Mouse (Mus musculus) ovary, postnatal 36 days (tissue): ENCODE measurements at regions not wholly inside any gene's neighbourhood (a gene's known extent, or its start where the extent isn't known, plus 50 kb on each side); places are given as distances from the start of the nearest gene placed in this dataset.

Experiments used
- DNase-seq: peaks from one replicate; pipeline ENCODE4 v3.0.0; 2022; ENCODE audit warnings: low spot score, mixed read lengths

- DNase-seq = no peak
Observed at GRCm38 (mm10) chr13:110897621-110898020, 357.2 kb upstream of the Actbl2 start.

GRCm38 (mm10) chr13:110902994-110903644 lies 351.7 kb upstream of the Actbl2 start:
- peak; percentile 58 for DNase-seq

- DNase-seq = no peak
Observed at GRCm38 (mm10) chr13:110907319-110907955, 347.4 kb upstream of the Actbl2 start.

- DNase-seq = no peak
Observed at GRCm38 (mm10) chr13:110911866-110912265, 342.9 kb upstream of the Actbl2 start.

- DNase-seq = no peak
Observed at GRCm38 (mm10) chr13:110913177-110913576, 341.6 kb upstream of the Actbl2 start.

- DNase-seq = no peak
Observed at GRCm38 (mm10) chr13:110913687-110914086, 341.1 kb upstream of the Actbl2 start.

- DNase-seq = no peak
Observed at GRCm38 (mm10) chr13:110915161-110915560, 339.7 kb upstream of the Actbl2 start.

GRCm38 (mm10) chr13:110923936-110924335 lies 330.9 kb upstream of the Actbl2 start:
- no peak for DNase-seq

- DNase-seq = no peak
Observed at GRCm38 (mm10) chr13:110924897-110925296, 329.9 kb upstream of the Actbl2 start.

- DNase-seq = no peak
Observed at GRCm38 (mm10) chr13:110928143-110928542, 326.7 kb upstream of the Actbl2 start.

GRCm38 (mm10) chr13:110928894-110929293 lies 325.9 kb upstream of the Actbl2 start:
- no peak for DNase-seq

GRCm38 (mm10) chr13:110929579-110929978 lies 325.2 kb upstream of the Actbl2 start:
- no peak for DNase-seq

- DNase-seq = no peak
Observed at GRCm38 (mm10) chr13:110941587-110941986, 313.2 kb upstream of the Actbl2 start.

- DNase-seq = no peak
Observed at GRCm38 (mm10) chr13:110942986-110943644, 311.7 kb upstream of the Actbl2 start.

- DNase-seq = no peak
Observed at GRCm38 (mm10) chr13:110944061-110944460, 310.8 kb upstream of the Actbl2 start.

- no peak for DNase-seq
Observed at GRCm38 (mm10) chr13:110944683-110945082, 310.1 kb upstream of the Actbl2 start.

- no peak for DNase-seq
Observed at GRCm38 (mm10) chr13:110960212-110960611, 294.6 kb upstream of the Actbl2 start.

GRCm38 (mm10) chr13:110967109-110967508 lies 287.7 kb upstream of the Actbl2 start:
- DNase-seq = peak; percentile 9

GRCm38 (mm10) chr13:110967626-110968506 lies 286.9 kb upstream of the Actbl2 start:
- peak; percentile 25 for DNase-seq

- no peak for DNase-seq
Observed at GRCm38 (mm10) chr13:110968507-110968905, 286.3 kb upstream of the Actbl2 start.

- no peak for DNase-seq
Observed at GRCm38 (mm10) chr13:110977379-110977778, 277.4 kb upstream of the Actbl2 start.

- no peak for DNase-seq
Observed at GRCm38 (mm10) chr13:110978022-110978421, 276.8 kb upstream of the Actbl2 start.
